ENCODE assay signal across 9 mouse cellular contexts in the genomic region with DNA sequence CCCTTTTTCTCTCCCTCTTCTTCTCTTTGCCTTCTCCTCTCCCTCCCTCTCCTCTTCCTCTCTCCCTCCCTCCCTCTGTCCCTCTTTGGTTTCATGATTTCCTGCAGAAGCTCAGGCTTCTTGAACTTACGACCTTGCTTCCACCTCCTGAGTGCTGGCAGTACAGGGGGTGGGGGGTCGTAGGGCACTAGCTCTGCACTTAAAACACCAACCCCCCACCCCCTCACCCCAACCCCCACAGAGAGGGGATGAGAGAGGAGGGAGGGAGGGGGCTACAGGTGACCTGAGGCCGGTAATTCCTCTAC. TPM values are rescaled to one million over a fixed set of nuclear protein-coding genes. Genes with fewer than 3 reads are reported as not detected.
DNase-seq lines count a peak whose midpoint lies in the region; ATAC-seq and TF ChIP-seq lines count a peak whose summit lies in the region.
"Had no signal": no experiment of that assay in that cellular context is flagged by ENCODE, and none has a peak within 500 bp of the region (broad histone marks: within the 10 kb centered on the region; RNA-seq: fewer than 3 reads in every experiment).

No protein-coding gene starts in this region.

- DNase-seq in heart, embryonic 10.5 days (ENCODE audit: low spot score) = no peak
- DNase-seq in heart, postnatal 25 days (ENCODE audit: low spot score) = no peak
- DNase-seq in midbrain, embryonic 10.5 days (ENCODE audit: low spot score) = peak; percentile 20
- no peak for DNase-seq in c-Kit-positive CD71-positive TER-119-positive erythroid progenitor cells, embryonic 14.5 days (ENCODE audit: low spot score)
- no peak for DNase-seq in adrenal gland, adult (ENCODE audit: inconsistent age in 2 of 2, low spot score in 1 of 2)
- DNase-seq in layer of hippocampus, adult 9-10 months (ENCODE audit: low spot score) = no peak

- intact Hi-C loops in heart, postnatal 25 days (cut with DNase I) = no loop called here

- no peak for TF ChIP-seq CTCF in C2C12 (IDR thresholded peaks at IDR 0.05; ENCODE audit: control insufficient read depth, insufficient read depth, insufficient read length)

- WGBS in heart, embryonic 10.5 days = 2% methylated on average over 3 of the region's 3 CpGs
- WGBS in heart, embryonic 16.5 days = 6% methylated on average over 3 of the region's 3 CpGs
- WGBS in midbrain, embryonic 10.5 days = 1% methylated on average over 3 of the region's 3 CpGs

- H3K27ac ChIP-seq in heart, embryonic 10.5 days = peak overlapping the region; percentile 87
- peak overlapping the region; percentile 82 for H3K27ac ChIP-seq in heart, embryonic 16.5 days (ENCODE audit: low read length)
- peak overlapping the region; percentile 81 for H3K27ac ChIP-seq in midbrain, embryonic 10.5 days (replicated peaks)

- peaks cover 9% of the 10 kb centered on the region for H3K36me3 ChIP-seq in heart, embryonic 10.5 days
- H3K36me3 ChIP-seq in C2C12 (ENCODE audit: control insufficient read depth, insufficient read depth) = peaks cover 15% of the 10 kb centered on the region
- peaks cover 3% of the 10 kb centered on the region for H3K36me3 ChIP-seq in heart, embryonic 16.5 days (ENCODE audit: control insufficient read depth, insufficient read depth)
- no peaks in the 10 kb centered on the region for H3K36me3 ChIP-seq in midbrain, embryonic 10.5 days
- H3K36me3 ChIP-seq: G1E had no signal

- peaks cover 28% of the 10 kb centered on the region for H3K79me3 ChIP-seq in C2C12 (ENCODE audit: low read depth)

- peak overlapping the region; percentile 100 for H3ac ChIP-seq in C2C12 (ENCODE audit: control insufficient read depth, insufficient read length, low read depth)

- H3K4me1 ChIP-seq in heart, embryonic 10.5 days = peaks cover 4% of the 10 kb centered on the region; the same call in 1 of the 2 replicates
- H3K4me1 ChIP-seq in heart, embryonic 16.5 days (ENCODE audit: control insufficient read depth, insufficient read depth, low read length) = 0 out of 2 replicates have a peak, but pooled peaks cover 2% of the 10 kb centered on the region
- peaks cover 13% of the 10 kb centered on the region for H3K4me1 ChIP-seq in midbrain, embryonic 10.5 days

- ATAC-seq in heart, embryonic 16.5 days (replicated peaks; ENCODE audit: extremely low read depth, insufficient read depth, low FRiP score) = 0 out of 2 replicates have a peak, but pooled peaks have one; percentile 17

- peak overlapping the region; percentile 86 for H3K4me2 ChIP-seq in heart, embryonic 16.5 days (ENCODE audit: low read depth, low read length)

- H3K27me3 ChIP-seq in heart, embryonic 10.5 days (ENCODE audit: insufficient read depth, poor library complexity, severe bottlenecking) = no peaks in the 10 kb centered on the region
- no peaks in the 10 kb centered on the region for H3K27me3 ChIP-seq in C2C12 (ENCODE audit: control insufficient read depth, insufficient read depth, insufficient read length)
- no peaks in the 10 kb centered on the region for H3K27me3 ChIP-seq in heart, embryonic 16.5 days (ENCODE audit: control insufficient read depth, insufficient read depth, low read length)
- H3K27me3 ChIP-seq in midbrain, embryonic 10.5 days (ENCODE audit: low read depth, poor library complexity, severe bottlenecking) = 0 out of 2 replicates have a peak, but pooled peaks cover 5% of the 10 kb centered on the region

- H3K4me3 ChIP-seq in heart, embryonic 10.5 days = peak overlapping the region; percentile 84
- peak overlapping the region; percentile 72 for H3K4me3 ChIP-seq in C2C12 (ENCODE audit: insufficient read depth, poor library complexity, severe bottlenecking)
- H3K4me3 ChIP-seq in heart, embryonic 16.5 days (ENCODE audit: low read length) = peak overlapping the region; percentile 78
- H3K4me3 ChIP-seq in midbrain, embryonic 10.5 days = peak overlapping the region; percentile 65

- no peaks in the 10 kb centered on the region for H3K9me3 ChIP-seq in heart, embryonic 10.5 days
- H3K9me3 ChIP-seq in heart, embryonic 16.5 days (replicated peaks; ENCODE audit: control insufficient read depth, low read length) = no peaks in the 10 kb centered on the region
- H3K9me3 ChIP-seq in midbrain, embryonic 10.5 days (replicated peaks) = no peaks in the 10 kb centered on the region

- H3K79me2 ChIP-seq in C2C12 (ENCODE audit: control insufficient read depth, insufficient read depth) = peaks cover 54% of the 10 kb centered on the region

- H3K9ac ChIP-seq in heart, embryonic 16.5 days (ENCODE audit: low read length) = peak overlapping the region; percentile 90

TF ChIP-seq in C2C12, 6 proteins besides CTCF, POLR2A, EP300 and RAD21:
- no peak for TF ChIP-seq CEBPB (IDR thresholded peaks at IDR 0.05; ENCODE audit: low read depth)
- TF ChIP-seq MYOG (IDR thresholded peaks at IDR 0.05; ENCODE audit: control insufficient read depth, extremely low read depth, insufficient read length) = no peak
- no peak for TF ChIP-seq MYOD1 (IDR thresholded peaks at IDR 0.05; ENCODE audit: control insufficient read depth, insufficient read length, low read depth)
- TF ChIP-seq MAX (IDR thresholded peaks at IDR 0.05) = no peak
- TF ChIP-seq FOSL1 (IDR thresholded peaks at IDR 0.05; ENCODE audit: insufficient read depth, low read length, poor library complexity, severe bottlenecking) = no peak
- TF ChIP-seq USF1 (IDR thresholded peaks at IDR 0.05; ENCODE audit: low read depth) = no peak

RNA-seq across cellular contexts. Expression of gene Casp8, which starts 0.8 kb away (rescaled TPM):
- 24.5 and 25.0 TPM in 2 replicates for polyA plus RNA-seq in heart, embryonic 10.5 days (2016; fragmentation: Nextera tagmentation; extraction: Ambion mirVana)
- 1 to 10 TPM; 8.0 to 8.2 TPM for total RNA-seq in heart, postnatal 25 days (2021)
- 11.8 TPM for polyA plus RNA-seq in C2C12 (2012; fragmentation: generic; extraction: Trizol)
- polyA plus RNA-seq in heart, embryonic 16.5 days (2015; fragmentation: Nextera tagmentation; extraction: Ambion mirVana) = 24.6 and 26.0 TPM in 2 replicates
- polyA plus RNA-seq in midbrain, embryonic 10.5 days (2016; fragmentation: Nextera tagmentation; extraction: Ambion mirVana) = 10.0 TPM in 2 replicates
